Mouse (Mus musculus) stomach, embryonic 14.5 days (tissue): ENCODE results near the gene Lmna. TPM values are rescaled to one million over a fixed set of nuclear protein-coding genes. Genes with fewer than 3 reads are reported as not detected.

Experiments
- ATAC-seq: fragments of 200-750 bp; cut with Nextera tagmentation; 2 replicates; pipeline ENCODE4 v1.8.0; 2017; ENCODE audit warnings: low read depth, moderate TSS enrichment; ENCODE audit not compliant: insufficient number of reproducible peaks, insufficient read depth, low FRiP score
- H3K27ac ChIP-seq: fragments of 300-500 bp; sonication (generic); 2 replicates; pipeline ENCODE4 v1.5.1; 2014; ENCODE audit warnings: mild to moderate bottlenecking, low read length, moderate library complexity, mixed read lengths
- H3K27me3 ChIP-seq: fragments of 300-500 bp; sonication (generic); 2 replicates; pipeline ENCODE4 v1.6.1; 2014; ENCODE audit warnings: low read length, control low read depth, mixed read lengths; ENCODE audit not compliant: control insufficient read depth, insufficient read depth
- H3K36me3 ChIP-seq: fragments of 300-500 bp; sonication (generic); 2 replicates; pipeline ENCODE4 v1.6.1; 2014; ENCODE audit warnings: mild to moderate bottlenecking, control low read depth, low read length, moderate library complexity, mixed read lengths; ENCODE audit not compliant: control insufficient read depth, insufficient read depth
- H3K4me1 ChIP-seq: fragments of 300-500 bp; sonication (generic); 2 replicates; pipeline ENCODE4 v1.6.1; 2014; ENCODE audit warnings: low read length, control low read depth, mixed read lengths; ENCODE audit not compliant: control insufficient read depth, insufficient read depth
- H3K4me2 ChIP-seq: fragments of 300-500 bp; sonication (generic); replicated peaks from 2 replicates; pipeline ENCODE4 v1.6.1; 2014; ENCODE audit warnings: low read depth, low read length, control low read depth
- H3K4me3 ChIP-seq: fragments of 300-500 bp; sonication (generic); 2 replicates; pipeline ENCODE4 v1.5.1; 2014; ENCODE audit warnings: low read depth, low read length, control low read depth
- H3K9ac ChIP-seq: fragments of 300-500 bp; sonication (generic); replicated peaks from 2 replicates; pipeline ENCODE4 v1.6.1; 2014; ENCODE audit warnings: low read depth, mild to moderate bottlenecking, control low read depth, low read length, moderate library complexity, mixed read lengths
- H3K9me3 ChIP-seq: fragments of 300-500 bp; sonication (generic); 2 replicates; pipeline ENCODE4 v1.6.1; 2016; ENCODE audit warnings: low read depth, low read length, control low read depth; ENCODE audit not compliant: control insufficient read depth
- WGBS: fragments of 180-500 bp; shearing (Covaris S2); extraction: QIAGEN DNeasy Blood & Tissue Kit; methylation state at CpG from one replicate; pipeline ENCODE4 v1.1.7; 2014; 5-methylcytosine and 5-hydroxymethylcytosine counted together
- polyA plus RNA-seq: library from polyadenylated mRNA; unstranded; fragments of >200 nt; fragmentation: Nextera tagmentation; extraction: Ambion mirVana; gene quantifications from 2 replicates; pipeline ENCODE4 v1.2.1, GENCODE M21; 2014

Gene Lmna
- polyA plus RNA-seq, 1 experiment from 2014 or later, result 128 TPM

GRCm38 (mm10) chr3:88450379-88451131 is 59.2 kb downstream of the Lmna start:
- Histone ChIP-seq H3K9ac (no peak overlapping the region), H3K4me1 (peaks cover 9% of the 10 kb centered on the region; the same call in 1 of the 2 replicates), H3K27ac (no peak overlapping the region), H3K4me2 (no peak overlapping the region), H3K9me3 (no peaks in the 10 kb centered on the region), H3K4me3 (no peak overlapping the region), H3K27me3 (no peaks in the 10 kb centered on the region), H3K36me3 (no peaks in the 10 kb centered on the region)
- ATAC-seq, result no peak
- WGBS, result 70% methylated on average over 12 of the region's 12 CpGs

GRCm38 (mm10) chr3:88449395-88450023 is 60.2 kb downstream of the Lmna start:
- Histone ChIP-seq H3K27ac (peak overlapping the region; percentile 44), H3K36me3 (no peaks in the 10 kb centered on the region), H3K4me3 (peak overlapping the region; percentile 20), H3K27me3 (no peaks in the 10 kb centered on the region), H3K9me3 (no peaks in the 10 kb centered on the region), H3K4me1 (peaks cover 9% of the 10 kb centered on the region; the same call in 1 of the 2 replicates), H3K9ac (peak overlapping the region; percentile 23; the same call in 1 of the 2 replicates), H3K4me2 (peak overlapping the region; percentile 44)
- ATAC-seq, result peak; percentile 80; the same call in 1 of the 2 replicates
- WGBS, result 15% methylated on average over 21 of the region's 21 CpGs

- Histone ChIP-seq H3K4me1 (peaks cover 9% of the 10 kb centered on the region; the same call in 1 of the 2 replicates), H3K36me3 (no peaks in the 10 kb centered on the region), H3K4me3 (no peak overlapping the region), H3K27ac (no peak overlapping the region), H3K27me3 (no peaks in the 10 kb centered on the region), H3K9ac (no peak overlapping the region), H3K4me2 (no peak overlapping the region), H3K9me3 (no peaks in the 10 kb centered on the region)
- whole genome bisulfite sequencing, result 83% methylated on average over 8 of the region's 8 CpGs
- no peak for ATAC-seq
Measured at GRCm38 (mm10) chr3:88448443-88448842, 61.3 kb downstream of the Lmna start.

- Histone ChIP-seq H3K4me3 (no peak overlapping the region), H3K9ac (no peak overlapping the region), H3K27me3 (no peaks in the 10 kb centered on the region), H3K4me1 (peaks cover 9% of the 10 kb centered on the region; the same call in 1 of the 2 replicates), H3K27ac (no peak overlapping the region), H3K4me2 (no peak overlapping the region), H3K36me3 (no peaks in the 10 kb centered on the region), H3K9me3 (no peaks in the 10 kb centered on the region)
- ATAC-seq, result no peak
- whole genome bisulfite sequencing, result 49% methylated on average over 8 of the region's 8 CpGs
Measured at GRCm38 (mm10) chr3:88447676-88448183, 62.0 kb downstream of the Lmna start.

GRCm38 (mm10) chr3:88446471-88447123 is 63.2 kb downstream of the Lmna start:
- WGBS, result 65% methylated on average over 8 of the region's 8 CpGs
- Histone ChIP-seq H3K9me3 (no peaks in the 10 kb centered on the region), H3K9ac (no peak overlapping the region), H3K4me3 (no peak overlapping the region), H3K27ac (no peak overlapping the region), H3K36me3 (no peaks in the 10 kb centered on the region), H3K27me3 (no peaks in the 10 kb centered on the region), H3K4me1 (peaks cover 9% of the 10 kb centered on the region; the same call in 1 of the 2 replicates), H3K4me2 (no peak overlapping the region)
- ATAC-seq, result no peak

- Histone ChIP-seq H3K9me3 (no peaks in the 10 kb centered on the region), H3K4me2 (no peak overlapping the region), H3K9ac (no peak overlapping the region), H3K4me3 (no peak overlapping the region), H3K27me3 (no peaks in the 10 kb centered on the region), H3K27ac (no peak overlapping the region), H3K4me1 (0 out of 2 replicates have a peak, but pooled peaks cover 9% of the 10 kb centered on the region), H3K36me3 (no peaks in the 10 kb centered on the region)
- peak; percentile 64 for ATAC-seq
- 57% methylated on average over 7 of the region's 7 CpGs for WGBS
Measured at GRCm38 (mm10) chr3:88442888-88443287, 66.9 kb downstream of the Lmna start.

GRCm38 (mm10) chr3:88442488-88442887 is 67.3 kb downstream of the Lmna start:
- Histone ChIP-seq H3K4me2 (no peak overlapping the region), H3K27ac (no peak overlapping the region), H3K9me3 (no peaks in the 10 kb centered on the region), H3K36me3 (no peaks in the 10 kb centered on the region), H3K4me1 (0 out of 2 replicates have a peak, but pooled peaks cover 9% of the 10 kb centered on the region), H3K4me3 (no peak overlapping the region), H3K9ac (no peak overlapping the region), H3K27me3 (no peaks in the 10 kb centered on the region)
- WGBS, result 78% methylated on average over 12 of the region's 12 CpGs
- no peak for ATAC-seq
